Mouse (Mus musculus) mouse trophoblast stem cell (cell line): ENCODE measurements around the gene Tmtc2.

Experiments used
- in situ Hi-C, 2 experiments: fragments of 300-500 bp; cut with MseI, MboI; formaldehyde crosslinking; loops; 2 replicates in 1 of 2; 3 replicates in 1 of 2; pipeline ENCODE4 v1.15.1; 2025

Gene Tmtc2

DNA sequence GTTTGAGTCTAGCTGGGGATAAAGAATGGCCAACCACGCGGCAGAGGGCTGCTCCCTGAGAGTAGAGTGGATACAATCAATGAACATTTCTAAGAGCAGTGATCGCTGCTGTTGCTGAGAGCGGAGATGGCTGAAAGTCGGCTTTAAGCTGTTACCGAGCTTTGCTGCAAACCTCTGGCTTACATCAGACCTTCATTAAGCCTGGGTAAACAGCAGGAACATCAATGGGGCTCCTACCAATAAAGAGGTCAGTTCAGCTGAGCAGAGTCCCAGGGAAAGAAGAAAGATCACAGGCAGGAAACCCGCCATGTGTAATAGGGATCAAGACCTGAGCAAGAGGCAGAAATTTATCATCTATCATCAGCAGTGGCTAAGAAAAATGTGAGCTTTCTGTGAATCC lies 72.5 kb downstream of the Tmtc2 start:
- in situ Hi-C loops = no loop called here

DNA sequence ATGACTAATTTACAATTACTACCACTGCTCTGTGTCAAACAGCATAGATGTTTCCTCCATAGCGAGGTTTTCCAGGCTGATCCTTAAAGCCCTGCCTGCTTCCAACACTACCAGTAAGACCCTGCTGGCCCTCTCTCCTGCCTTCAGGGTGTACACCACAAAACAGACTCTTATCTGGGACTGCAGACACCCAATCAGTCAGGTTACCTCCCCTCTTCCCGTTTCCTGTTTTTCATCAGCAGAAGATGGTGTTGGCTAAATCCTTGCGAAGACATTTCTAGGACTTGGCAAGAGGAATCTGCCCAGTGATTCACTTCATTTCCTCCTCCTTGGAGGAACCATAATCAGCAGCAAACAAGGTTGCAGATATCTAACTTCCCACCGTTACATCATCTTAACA lies 73.8 kb downstream of the Tmtc2 start:
- in situ Hi-C loops = no loop called here

DNA sequence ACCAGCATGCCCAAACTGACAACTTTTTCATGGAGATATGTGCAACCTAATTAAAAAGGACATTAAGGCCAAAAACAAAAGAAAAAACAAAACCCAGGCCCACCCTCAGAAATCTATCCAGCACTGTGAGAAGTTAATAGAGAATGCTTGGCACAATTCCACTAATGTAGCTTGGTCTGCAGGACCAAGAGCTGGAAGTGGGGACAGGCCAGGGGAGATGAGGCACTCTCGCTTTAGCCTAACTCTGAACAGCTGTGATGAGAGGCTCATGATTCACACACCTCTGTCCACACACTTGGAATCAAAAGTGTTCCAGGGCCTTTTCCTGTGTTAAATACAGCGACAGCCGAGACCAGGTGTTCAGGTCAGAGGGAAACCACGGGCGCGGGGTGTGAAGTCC lies 79.0 kb downstream of the Tmtc2 start:
- in situ Hi-C loops = no loop called here

DNA sequence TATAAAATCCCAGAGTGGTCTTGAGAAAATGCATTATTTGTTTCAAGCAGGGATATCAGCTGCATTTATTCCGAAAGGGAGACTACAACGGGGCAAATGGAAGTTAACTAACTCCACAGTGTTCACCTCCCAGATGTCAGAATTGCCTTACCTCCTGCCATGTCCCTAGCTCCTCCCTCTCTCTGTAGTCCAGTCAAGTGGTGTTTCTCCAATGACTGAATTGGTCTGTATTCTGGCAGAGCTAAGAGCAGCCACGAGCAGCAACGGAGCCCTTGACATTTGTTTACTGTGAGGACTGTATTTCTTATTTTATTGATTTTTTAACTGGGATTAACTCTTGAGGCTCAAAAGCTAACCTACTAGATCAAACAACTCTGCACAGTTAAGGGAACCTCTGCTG lies 81.8 kb downstream of the Tmtc2 start:
- in situ Hi-C loops = no loop called here

DNA sequence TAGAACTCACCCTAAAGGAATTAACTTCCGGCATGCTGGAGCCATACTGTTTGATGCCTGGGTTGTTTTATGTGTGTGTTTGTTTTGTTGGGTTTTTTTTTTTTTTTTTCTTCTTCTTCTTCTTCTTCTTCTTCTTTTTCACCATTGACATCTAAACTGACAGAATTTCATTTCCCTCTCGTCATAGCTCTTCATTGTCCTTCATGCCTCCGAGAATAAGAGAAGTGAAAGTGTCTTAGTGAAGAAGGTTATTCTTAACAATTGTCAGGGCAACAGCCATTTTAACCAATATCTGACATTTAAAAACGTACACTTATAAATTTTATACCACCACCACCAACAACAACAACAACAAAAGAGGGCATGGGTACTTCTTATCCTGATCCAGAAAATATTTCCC lies 83.5 kb downstream of the Tmtc2 start:
- in situ Hi-C loops = no loop called here

DNA sequence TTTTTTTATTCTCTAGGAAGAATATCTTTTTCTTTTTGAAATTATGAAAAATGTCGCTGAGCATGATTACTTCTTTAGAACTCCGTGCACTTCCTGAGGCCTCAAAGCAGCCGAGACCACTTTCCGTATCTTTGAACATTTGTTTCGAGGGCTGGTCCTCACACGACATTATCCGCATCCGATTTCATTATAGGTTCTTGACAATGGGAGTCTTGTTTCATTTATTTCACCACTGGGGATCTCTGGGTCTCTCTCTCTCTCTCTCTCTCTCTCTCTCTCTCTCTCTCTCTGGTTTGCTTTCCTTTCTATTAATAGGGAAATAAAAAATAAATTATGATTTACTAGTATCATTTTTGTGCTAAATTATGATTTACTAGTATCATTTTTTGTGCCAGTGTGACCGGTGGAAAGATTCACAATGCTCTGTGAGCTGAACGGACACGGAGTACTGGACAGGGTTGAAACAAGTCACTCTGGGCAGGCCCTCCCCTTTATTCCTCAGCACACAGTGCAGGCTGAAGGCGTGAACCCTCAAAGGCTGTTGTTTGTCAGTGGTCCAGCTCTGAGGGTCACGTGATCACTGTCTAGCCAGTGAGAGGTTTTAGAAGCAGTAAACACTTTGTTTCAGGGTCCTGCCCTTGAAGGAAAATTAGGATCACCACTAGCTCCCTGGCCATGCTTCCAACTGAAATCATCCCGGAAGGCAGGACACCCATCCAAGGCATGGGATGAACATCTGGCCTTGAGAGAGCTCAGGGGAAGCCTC lies 84.1 kb downstream of the Tmtc2 start:
- in situ Hi-C loops = no loop called here

DNA sequence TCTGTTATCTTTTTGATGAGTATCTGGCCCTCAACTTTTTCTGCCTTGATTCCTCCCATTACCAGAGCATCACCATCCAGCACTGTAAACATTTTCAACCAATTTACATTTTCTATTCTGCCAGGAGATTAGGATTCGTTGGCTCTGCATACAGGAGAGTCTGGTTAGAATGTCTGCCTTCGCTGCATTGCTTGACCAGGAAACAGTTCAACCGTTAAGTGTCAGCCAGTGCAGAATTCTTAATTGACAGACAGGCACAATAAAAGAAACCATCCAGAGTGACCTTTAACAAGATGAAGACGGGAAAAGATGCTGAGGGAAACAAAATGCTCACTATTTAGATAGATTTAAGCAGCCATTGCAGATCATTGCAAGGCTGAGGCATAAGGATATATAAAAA lies 87.3 kb downstream of the Tmtc2 start:
- in situ Hi-C loops = no loop called here

DNA sequence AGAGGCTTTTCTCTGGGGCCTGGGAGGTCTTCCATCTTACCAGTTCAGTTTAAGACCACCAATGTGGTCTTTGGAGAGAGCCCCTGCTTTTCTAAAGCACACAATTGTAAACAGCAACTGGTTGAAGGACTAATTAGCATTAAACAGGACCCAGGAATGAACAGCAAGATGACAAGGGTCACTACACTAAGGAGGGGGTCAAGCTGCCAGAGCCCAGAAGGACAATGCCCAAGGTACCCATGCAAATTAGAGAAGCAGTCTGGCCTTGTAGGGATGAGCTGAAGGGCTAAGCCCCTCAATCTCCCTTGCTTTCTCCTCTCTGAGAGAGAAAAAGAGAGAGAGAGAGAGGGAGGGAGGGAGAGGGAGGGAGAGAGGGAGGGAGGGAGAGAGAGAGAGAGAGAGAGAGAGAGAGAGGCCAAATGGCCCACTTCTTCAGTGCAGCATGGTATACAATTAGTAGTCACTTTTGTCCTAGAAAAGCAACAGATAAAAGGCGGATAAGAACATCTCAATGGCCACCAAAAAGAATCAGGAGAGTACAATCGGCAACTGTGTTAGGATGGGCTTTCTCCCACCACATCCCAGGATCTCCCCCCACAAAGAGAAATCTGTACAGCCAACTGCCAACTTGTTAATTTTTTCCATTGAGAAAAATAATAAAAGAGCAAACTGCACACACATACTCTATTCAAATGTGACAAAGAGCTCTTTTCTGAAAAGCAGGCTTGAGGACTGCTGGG lies 89.7 kb downstream of the Tmtc2 start:
- in situ Hi-C loops = no loop called here

DNA sequence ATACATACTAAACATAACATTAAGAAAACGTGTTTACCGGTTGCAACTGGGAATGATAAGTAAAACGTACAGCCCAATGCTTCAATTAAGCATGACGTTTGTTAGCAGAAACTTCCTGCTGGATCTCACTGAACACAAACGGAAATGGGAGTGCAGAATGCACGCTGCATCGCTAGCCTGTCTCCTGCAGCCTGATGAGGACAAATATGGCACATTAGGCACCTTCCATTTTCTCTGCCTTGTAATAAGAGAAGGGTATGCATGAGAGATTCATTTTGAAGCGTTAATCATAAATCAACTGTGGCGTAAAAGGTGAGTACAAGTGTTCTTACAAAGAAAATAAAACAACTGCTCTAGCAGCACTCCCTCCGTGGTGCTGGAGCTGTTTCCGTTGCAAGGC lies 94.5 kb downstream of the Tmtc2 start:
- in situ Hi-C loops = no loop called here

DNA sequence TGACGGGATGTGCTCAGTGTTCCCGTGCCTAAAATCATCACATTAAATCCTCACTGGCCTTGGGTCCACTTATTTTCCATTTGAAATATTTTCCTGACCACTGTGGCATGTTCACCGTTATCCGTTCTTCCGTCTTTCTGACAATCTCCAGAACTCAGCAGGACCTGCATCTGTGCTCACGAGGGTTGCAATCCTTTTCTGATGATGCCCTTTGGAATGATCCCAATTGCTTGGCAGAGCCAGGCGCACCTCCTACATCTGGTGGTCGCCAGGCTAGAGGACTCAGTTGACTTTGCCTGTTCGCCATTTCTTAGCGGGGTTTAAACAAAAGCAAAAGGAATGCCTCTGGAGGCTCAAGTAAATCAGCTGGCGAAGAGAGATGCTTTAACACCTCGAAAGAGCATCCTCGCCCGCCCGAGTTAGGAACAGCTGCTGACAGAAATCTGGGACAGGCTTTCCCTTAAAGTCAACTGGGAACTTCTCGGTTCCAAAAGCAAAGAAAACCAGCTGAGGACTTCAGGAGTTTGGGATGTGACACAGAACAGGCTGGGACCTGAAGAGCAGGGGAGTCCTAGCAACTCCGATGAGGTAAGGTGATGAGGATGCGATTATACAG lies 96.5 kb downstream of the Tmtc2 start:
- in situ Hi-C loops = no loop called here

DNA sequence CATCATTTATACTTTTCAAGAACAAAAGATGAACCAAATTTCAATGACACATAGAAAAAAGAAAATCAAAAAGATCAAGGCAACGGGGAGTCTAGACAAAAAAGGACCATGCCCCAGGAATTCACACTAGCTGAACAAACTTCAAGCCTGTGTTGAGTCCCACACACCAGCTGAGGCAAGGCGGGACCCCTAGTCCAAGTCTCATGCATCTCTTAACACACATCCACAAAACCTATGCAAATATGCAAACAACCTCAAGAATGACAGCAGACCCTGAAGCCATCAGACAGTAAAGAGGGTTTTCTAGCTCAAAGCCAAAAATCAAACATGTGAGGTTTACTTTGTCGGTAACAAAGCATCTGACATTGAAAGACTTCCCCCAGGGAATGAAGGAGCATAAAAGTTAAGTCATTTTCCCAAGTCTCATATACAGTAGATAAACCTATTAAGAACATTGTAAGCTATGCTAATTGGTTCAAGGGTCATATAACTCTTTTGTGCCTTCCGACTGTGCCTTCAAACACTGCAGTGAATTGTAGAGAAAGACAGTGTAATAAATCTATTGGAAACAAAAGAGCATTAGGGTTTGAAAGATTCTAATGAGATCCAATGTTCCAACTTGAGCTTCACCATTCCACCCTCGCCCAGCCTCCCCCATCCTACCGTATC lies 100.0 kb downstream of the Tmtc2 start:
- in situ Hi-C loops = no loop called here

DNA sequence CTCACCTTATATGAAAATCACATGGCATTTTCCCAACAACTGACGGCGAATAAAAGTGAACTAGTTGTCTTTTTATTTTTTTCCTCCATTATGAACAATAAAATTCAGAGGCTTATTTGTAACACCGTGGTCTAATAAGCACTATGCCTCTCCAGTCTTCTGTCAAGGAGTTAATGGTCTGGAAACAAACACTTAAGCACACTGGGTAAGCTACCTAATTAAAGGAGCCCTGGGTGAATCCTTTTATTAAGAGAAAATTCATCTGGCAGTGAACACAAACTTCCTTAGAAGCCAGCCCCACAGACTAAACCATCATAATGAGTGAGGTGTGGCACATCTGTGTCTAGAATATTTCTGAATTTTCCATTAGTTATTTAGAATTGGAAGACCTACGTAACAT lies 109.9 kb downstream of the Tmtc2 start:
- in situ Hi-C loops = no loop called here

DNA sequence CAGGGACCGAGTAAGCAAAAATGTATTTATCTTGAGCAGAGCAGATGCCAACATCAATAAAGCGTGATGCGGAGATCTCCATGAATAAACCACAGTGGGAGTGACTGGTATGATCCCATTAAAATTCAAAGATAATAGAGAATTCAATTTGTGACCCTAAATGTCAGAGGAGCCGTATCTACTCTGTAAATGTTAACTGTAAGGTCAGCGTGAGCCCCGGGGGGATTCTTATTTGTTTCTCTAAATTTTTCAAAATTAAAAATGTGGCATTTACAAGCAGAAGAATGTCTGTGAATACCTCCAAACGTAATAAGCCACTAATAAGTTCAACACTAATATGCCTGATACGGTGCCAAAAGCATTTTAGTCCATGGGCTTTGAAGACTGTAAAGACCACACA lies 120.8 kb downstream of the Tmtc2 start:
- in situ Hi-C loops = no loop called here

DNA sequence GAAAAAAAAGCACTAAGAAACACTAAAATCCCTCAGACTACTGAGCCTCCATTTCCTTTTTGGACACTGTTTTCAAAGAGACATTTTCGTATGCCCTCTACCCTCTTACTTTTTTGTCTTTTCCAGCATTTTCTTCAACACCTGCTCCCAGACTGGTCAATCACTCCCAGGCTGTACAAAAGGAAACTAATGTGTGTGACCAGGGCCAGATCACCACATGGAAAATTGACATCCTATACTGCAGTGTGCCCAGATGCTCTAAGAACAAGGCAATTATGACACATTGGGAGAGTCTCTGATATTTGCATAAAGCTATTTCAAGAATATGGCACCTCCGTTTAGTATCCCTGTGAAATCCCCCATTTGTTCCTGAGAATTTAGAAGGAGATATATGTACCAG lies 127.1 kb downstream of the Tmtc2 start:
- in situ Hi-C loops = no loop called here

DNA sequence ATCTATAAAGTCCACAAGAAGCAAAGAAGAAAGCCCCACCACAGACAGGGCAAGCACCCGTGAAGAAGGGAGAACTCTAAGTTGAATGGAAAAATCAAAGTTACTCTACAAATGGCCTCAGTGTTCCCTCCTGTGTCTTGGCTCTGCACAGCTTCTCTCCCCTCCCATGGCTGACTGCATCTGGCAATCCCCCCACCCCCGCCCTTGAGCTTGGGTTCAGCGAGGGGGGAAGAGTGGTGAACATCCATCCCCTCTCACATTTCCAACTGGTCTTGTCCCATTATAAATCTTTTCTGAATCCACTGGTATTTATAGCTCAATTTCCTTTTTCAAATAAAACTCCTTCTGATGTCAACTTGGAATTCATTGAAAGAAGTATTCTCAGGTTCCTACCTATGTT lies 129.9 kb downstream of the Tmtc2 start:
- in situ Hi-C loops = no loop called here

DNA sequence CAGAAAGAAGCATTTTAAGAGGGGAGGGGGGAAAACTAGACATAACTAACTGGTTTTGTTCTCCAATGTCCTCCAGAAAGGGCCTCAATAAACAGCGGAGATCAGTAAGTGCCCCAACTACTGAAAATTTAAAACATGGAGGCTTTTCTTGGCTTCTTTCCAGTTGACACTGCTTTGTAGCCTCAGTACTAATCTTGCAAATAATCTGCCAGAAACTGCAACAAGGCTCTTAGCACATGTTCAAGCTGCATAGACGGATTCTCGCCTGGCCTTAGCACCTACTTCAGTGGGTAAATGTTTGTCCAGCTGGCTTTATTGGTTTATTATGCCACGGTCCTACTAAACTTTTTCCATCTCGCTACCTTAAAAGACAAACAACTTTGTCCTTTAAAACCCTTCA lies 139.4 kb downstream of the Tmtc2 start:
- in situ Hi-C loops = no loop called here

DNA sequence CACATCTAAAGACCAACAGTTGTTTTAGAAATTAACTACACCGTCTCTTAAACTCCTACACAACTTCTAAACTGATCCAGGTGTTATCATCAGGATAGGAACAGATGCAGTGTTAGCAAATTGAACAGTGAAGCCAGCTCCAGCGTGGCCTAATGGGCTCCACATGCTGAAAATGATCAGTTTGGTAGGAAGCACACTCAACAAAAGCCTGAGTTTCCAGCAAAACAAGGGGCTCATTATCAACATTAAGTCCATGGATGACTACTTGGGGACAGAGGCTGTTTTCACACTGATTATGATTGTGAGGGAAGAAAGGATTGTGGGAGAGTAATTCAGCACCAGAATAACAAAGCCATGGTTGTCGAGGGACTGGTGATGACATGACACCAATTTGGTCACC lies 143.4 kb downstream of the Tmtc2 start:
- in situ Hi-C loops = no loop called here

DNA sequence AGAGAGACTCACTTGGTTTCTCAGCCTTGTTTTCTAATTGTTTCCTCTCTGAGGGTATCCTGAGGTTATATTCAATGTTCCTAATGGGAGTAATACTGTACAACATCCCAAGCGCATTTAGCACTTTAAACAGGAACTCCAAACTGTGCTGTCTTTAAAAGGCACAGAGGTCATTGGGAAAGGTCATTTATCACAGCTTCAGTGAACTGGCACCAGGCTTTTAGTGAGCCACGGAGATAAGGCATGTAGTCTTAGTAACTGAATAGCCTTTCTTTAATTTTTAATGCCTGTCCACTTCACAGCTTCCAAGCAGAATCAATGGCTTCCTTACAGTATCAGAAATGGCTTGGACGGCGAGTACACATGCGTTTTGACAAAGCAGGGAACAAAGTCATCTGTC lies 144.0 kb downstream of the Tmtc2 start:
- in situ Hi-C loops = no loop called here

DNA sequence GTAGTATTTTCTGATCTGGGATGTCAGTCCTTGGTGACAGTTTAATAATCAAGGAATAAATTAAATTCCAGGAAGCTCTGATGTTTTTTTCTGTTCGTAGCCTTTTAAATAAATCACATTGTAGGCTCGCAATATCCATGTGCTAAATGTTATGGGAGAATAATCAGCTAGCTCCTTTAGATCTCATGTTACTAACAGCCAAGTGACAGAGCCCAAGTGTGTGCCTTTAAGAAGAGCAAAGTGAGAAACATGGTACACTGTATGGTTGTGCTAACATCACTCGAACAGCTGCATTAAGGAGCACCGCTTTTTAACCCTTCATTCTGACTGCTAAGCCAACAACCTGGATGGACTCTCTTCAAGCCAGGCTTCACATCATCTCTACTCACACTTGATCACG lies 146.2 kb downstream of the Tmtc2 start:
- in situ Hi-C loops = no loop called here

DNA sequence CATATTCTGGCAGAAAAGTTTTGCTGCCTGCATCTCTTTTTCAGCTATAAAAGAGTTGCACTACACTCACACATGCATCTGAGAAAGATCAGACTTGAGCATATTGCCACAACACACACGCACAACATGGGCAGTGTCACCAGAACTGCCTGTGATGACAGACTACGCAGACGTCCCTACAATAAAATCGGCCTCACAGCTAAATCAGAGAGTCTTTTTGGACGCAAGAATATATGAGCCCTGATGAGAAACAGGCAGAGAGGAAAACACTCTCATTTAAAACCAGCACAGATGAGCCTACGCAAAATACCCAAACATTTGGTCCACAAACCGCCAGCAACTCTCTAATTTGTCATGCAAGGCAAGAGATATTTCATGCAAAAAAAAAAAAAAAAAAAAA lies 146.6 kb downstream of the Tmtc2 start:
- in situ Hi-C loops = no loop called here

DNA sequence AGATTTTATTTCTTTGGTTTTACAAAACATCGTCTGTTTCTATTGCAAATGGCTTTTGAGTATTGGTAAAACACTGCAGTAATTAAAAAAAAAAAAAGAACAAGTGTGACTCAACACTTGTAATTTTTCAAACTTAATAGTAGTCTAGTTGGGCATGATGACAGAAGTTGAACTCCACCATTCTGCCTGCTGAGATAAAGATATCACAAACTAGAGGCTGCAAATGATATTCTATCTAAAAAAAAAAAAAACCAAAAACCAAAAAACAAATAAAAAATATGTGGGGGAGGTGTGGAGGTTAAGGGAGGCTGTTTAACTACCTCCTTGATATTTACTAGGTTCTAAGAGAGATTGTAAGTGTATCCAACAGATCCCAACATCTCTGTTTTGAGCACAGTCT lies 149.2 kb downstream of the Tmtc2 start:
- in situ Hi-C loops = no loop called here

DNA sequence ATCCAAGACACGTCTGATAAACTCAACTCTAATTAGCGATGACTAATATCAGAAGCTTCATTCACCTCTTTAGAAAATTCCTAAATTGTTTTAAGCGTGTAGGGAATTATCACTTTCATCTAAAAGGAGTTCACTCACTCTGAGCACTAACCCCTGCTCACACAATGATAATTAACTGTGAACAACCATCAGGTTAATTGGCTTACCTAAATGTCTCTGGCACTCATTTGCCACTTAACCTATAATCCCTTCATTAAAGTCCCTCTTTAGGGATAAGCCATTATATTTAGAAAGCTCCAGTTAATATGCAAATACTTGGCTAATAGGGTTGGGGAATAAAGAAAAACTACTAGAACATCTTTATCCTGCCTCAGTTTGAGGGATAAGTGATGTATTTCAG lies 151.1 kb downstream of the Tmtc2 start:
- in situ Hi-C loops = no loop called here
